Mouse (Mus musculus): ENCODE measurements around the gene Trpm3. TPM values are rescaled to one million over a fixed set of nuclear protein-coding genes. Genes with fewer than 3 reads are reported as not detected.

The Trpm3 gene
- total and polyA plus RNA-seq, 2 experiments from 2014 or later: 19.1 to 64.7 TPM

- H3K9ac ChIP-seq (replicated peaks; ENCODE audit: low read length, poor library complexity, severe bottlenecking): no peak overlapping the region
- WGBS: 74% methylated on average over 4 of the region's 4 CpGs
- no peak for TF ChIP-seq CTCF (IDR thresholded peaks at IDR 0.05)
These were observed 537.4 kb downstream of the Trpm3 start for GRCm38 (mm10) chr19:22676206-22676605.

GRCm38 (mm10) chr19:22682238-22682637, 543.4 kb downstream of the Trpm3 start:
- TF ChIP-seq CTCF (IDR thresholded peaks at IDR 0.05): no peak
- Histone ChIP-seq H3K4me1 (ENCODE audit: insufficient read depth, low read length) (no peaks in the 10 kb centered on the region), H3K4me2 (ENCODE audit: low read depth, low read length, poor library complexity, severe bottlenecking) (no peak overlapping the region), H3K9ac (replicated peaks; ENCODE audit: low read length, poor library complexity, severe bottlenecking) (no peak overlapping the region), H3K27me3 (ENCODE audit: insufficient read depth, low read length) (no peaks in the 10 kb centered on the region), H3K36me3 (ENCODE audit: insufficient read depth, low read length) (no peaks in the 10 kb centered on the region), H3K4me3 (ENCODE audit: low read depth, low read length) (no peak overlapping the region), H3K9me3 (ENCODE audit: low read length) (no peaks in the 10 kb centered on the region), H3K27ac (ENCODE audit: low read depth, low read length) (no peak overlapping the region)
- ATAC-seq (ENCODE audit: low FRiP score): no peak
- WGBS: 95% methylated on average over 6 of the region's 6 CpGs
- DNase-seq (ENCODE audit: low spot score): no peak

More at GRCm38 (mm10) chr19:22676206-22676605, 537.4 kb downstream of the Trpm3 start:
- Histone ChIP-seq H3K36me3 (ENCODE audit: insufficient read depth, low read length) (no peaks in the 10 kb centered on the region), H3K9me3 (ENCODE audit: low read length) (no peaks in the 10 kb centered on the region), H3K4me3 (ENCODE audit: low read depth, low read length) (no peak overlapping the region), H3K27ac (ENCODE audit: low read depth, low read length) (no peak overlapping the region), H3K27me3 (ENCODE audit: insufficient read depth, low read length) (no peaks in the 10 kb centered on the region), H3K4me1 (ENCODE audit: insufficient read depth, low read length) (no peaks in the 10 kb centered on the region), H3K4me2 (ENCODE audit: low read depth, low read length, poor library complexity, severe bottlenecking) (no peak overlapping the region)
- DNase-seq (ENCODE audit: low spot score): no peak
- ATAC-seq (ENCODE audit: low FRiP score): no peak

- H3K9me3 ChIP-seq (ENCODE audit: low read length): no peaks in the 10 kb centered on the region
- H3K36me3 ChIP-seq (ENCODE audit: insufficient read depth, low read length): no peaks in the 10 kb centered on the region
- WGBS: 68% methylated on average over 5 of the region's 5 CpGs
- ATAC-seq (ENCODE audit: low FRiP score) (no peak), DNase-seq (ENCODE audit: low spot score) (no peak)
- no peaks in the 10 kb centered on the region for H3K4me1 ChIP-seq (ENCODE audit: insufficient read depth, low read length)
- H3K4me3 ChIP-seq (ENCODE audit: low read depth, low read length): no peak overlapping the region
- no peak overlapping the region for H3K9ac ChIP-seq (replicated peaks; ENCODE audit: low read length, poor library complexity, severe bottlenecking)
- no peak overlapping the region for H3K27ac ChIP-seq (ENCODE audit: low read depth, low read length)
- TF ChIP-seq CTCF (IDR thresholded peaks at IDR 0.05): no peak
- H3K27me3 ChIP-seq (ENCODE audit: insufficient read depth, low read length): no peaks in the 10 kb centered on the region
- H3K4me2 ChIP-seq (ENCODE audit: low read depth, low read length, poor library complexity, severe bottlenecking): no peak overlapping the region
These were observed 553.1 kb downstream of the Trpm3 start for GRCm38 (mm10) chr19:22691995-22692394.

GRCm38 (mm10) chr19:22692553-22692952, 553.7 kb downstream of the Trpm3 start:
- 61% methylated on average over 4 of the region's 4 CpGs for WGBS
- Histone ChIP-seq H3K9me3 (ENCODE audit: low read length) (no peaks in the 10 kb centered on the region), H3K4me2 (ENCODE audit: low read depth, low read length, poor library complexity, severe bottlenecking) (no peak overlapping the region), H3K27me3 (ENCODE audit: insufficient read depth, low read length) (no peaks in the 10 kb centered on the region), H3K36me3 (ENCODE audit: insufficient read depth, low read length) (no peaks in the 10 kb centered on the region), H3K27ac (ENCODE audit: low read depth, low read length) (no peak overlapping the region), H3K4me3 (ENCODE audit: low read depth, low read length) (no peak overlapping the region), H3K4me1 (ENCODE audit: insufficient read depth, low read length) (no peaks in the 10 kb centered on the region), H3K9ac (replicated peaks; ENCODE audit: low read length, poor library complexity, severe bottlenecking) (no peak overlapping the region)
- ATAC-seq (ENCODE audit: low FRiP score) (no peak), DNase-seq (ENCODE audit: low spot score) (no peak)
- TF ChIP-seq CTCF (IDR thresholded peaks at IDR 0.05): no peak

GRCm38 (mm10) chr19:22692956-22693355, 554.1 kb downstream of the Trpm3 start:
- no peak for TF ChIP-seq CTCF (IDR thresholded peaks at IDR 0.05)
- Histone ChIP-seq H3K4me3 (ENCODE audit: low read depth, low read length) (no peak overlapping the region), H3K4me1 (ENCODE audit: insufficient read depth, low read length) (no peaks in the 10 kb centered on the region), H3K4me2 (ENCODE audit: low read depth, low read length, poor library complexity, severe bottlenecking) (no peak overlapping the region), H3K36me3 (ENCODE audit: insufficient read depth, low read length) (no peaks in the 10 kb centered on the region), H3K9me3 (ENCODE audit: low read length) (no peaks in the 10 kb centered on the region), H3K27me3 (ENCODE audit: insufficient read depth, low read length) (no peaks in the 10 kb centered on the region), H3K27ac (ENCODE audit: low read depth, low read length) (no peak overlapping the region), H3K9ac (replicated peaks; ENCODE audit: low read length, poor library complexity, severe bottlenecking) (no peak overlapping the region)
- no peak for ATAC-seq (ENCODE audit: low FRiP score)
- WGBS: 59% methylated on average over 5 of the region's 5 CpGs
- DNase-seq (ENCODE audit: low spot score): no peak

- H3K9me3 ChIP-seq (ENCODE audit: low read length): no peaks in the 10 kb centered on the region
- H3K36me3 ChIP-seq (ENCODE audit: insufficient read depth, low read length): no peaks in the 10 kb centered on the region
- no peak overlapping the region for H3K9ac ChIP-seq (replicated peaks; ENCODE audit: low read length, poor library complexity, severe bottlenecking)
- no peak overlapping the region for H3K27ac ChIP-seq (ENCODE audit: low read depth, low read length)
- DNase-seq (ENCODE audit: low spot score): no peak
- H3K27me3 ChIP-seq (ENCODE audit: insufficient read depth, low read length): no peaks in the 10 kb centered on the region
- no peak for ATAC-seq (ENCODE audit: low FRiP score)
- TF ChIP-seq CTCF (IDR thresholded peaks at IDR 0.05): no peak
- no peaks in the 10 kb centered on the region for H3K4me1 ChIP-seq (ENCODE audit: insufficient read depth, low read length)
- H3K4me3 ChIP-seq (ENCODE audit: low read depth, low read length): no peak overlapping the region
- WGBS: 59% methylated on average over 2 of the region's 2 CpGs
- no peak overlapping the region for H3K4me2 ChIP-seq (ENCODE audit: low read depth, low read length, poor library complexity, severe bottlenecking)
These were observed 556.6 kb downstream of the Trpm3 start for GRCm38 (mm10) chr19:22695423-22695822.
